Mouse (Mus musculus): ENCODE measurements around the gene Thoc6.

DNA sequence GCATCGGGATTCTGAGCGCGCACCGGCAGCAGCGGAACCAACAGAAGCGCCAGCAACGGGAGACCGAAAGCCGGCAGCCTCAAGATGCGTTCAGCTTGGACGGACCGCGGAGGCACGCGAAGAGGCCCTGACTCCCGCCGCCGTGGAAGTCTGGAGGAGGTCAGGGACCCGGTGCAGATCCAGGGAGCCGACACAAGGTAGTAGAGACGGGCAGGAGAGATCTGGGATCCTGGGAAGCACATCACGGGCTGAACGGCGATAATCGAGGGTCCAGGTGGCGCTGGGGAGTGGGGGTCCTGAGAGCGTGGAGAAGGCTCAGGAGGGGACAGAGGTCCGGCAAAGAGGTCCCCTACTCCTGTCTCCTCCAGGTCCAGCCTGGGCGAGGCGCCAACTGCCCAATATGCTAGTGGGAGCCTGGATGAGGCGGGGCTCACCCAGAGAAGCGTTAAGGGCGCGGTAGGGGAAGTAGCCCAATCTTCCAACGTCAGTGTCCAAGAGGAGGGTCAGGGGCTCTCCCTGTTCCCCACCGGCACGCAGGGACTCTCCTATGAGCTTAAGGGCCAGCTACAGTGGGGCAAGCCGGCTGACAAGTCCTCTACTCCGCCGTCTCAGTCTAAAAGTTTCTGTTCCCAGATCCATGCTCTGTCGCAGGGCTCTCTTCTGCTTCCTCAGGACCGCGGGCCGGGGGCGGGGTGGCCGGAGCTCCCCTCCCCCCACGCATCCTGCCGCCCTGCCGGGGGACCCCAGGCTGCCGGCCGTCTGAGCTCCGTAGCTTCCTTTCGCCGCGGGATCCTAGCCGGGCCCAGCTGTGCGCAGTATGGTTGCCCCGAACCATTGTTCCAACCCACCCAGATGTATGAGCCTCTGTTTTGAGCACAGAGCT is 28.8 kb downstream of the Thoc6 start, which contains the start of gene Mmp25:
- TF ChIP-seq CTCF (IDR thresholded peaks at IDR 0.05) (no peak), EP300 (IDR thresholded peaks at IDR 0.05; ENCODE audit: insufficient read depth, low read depth, low read length) (no peak)

Measured in heart, adult 2 months (tissue).